Mouse (Mus musculus): Measurements from ENCODE around the gene B3galt6.

B3galt6 gene

DNA sequence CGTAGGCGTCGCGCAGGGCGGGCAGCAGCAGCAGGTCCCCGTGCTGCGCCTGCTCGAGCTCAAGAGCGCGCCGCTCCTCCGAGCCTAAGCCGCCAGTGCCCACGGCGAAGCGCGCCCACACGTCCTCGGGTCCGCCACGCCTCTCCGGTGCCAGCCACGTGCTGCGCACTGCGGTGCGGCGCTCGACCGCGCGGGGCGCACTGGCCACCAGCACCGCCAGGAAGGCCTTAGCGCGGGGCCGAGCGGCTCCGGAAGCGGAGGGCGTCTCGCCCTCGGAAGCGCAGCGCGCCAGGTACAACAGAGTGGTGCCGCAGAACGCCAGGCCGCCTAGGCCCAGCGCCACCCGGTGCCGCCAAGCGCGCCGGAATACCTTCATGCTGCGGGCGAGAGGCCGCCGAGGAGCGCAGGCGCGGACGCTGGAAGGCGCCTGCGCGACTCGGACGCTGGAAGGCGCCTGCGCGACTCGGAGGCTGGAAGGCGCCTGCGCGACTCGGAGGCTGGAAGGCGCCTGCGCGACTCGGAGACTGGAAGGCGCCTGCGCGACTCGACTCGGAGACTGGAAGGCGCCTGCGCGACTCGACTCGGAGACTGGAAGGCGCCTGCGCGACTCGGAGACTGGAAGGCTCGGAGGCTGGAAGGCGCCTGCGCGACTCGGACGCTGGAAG is at the start of gene B3galt6, which contains the start of gene Sdf4:
Gene B3galt6, minus strand, starts transcription at position 409 of the 665 bp plus-strand sequence.
Gene Sdf4, plus strand, starts transcription at position 632 of the 665 bp plus-strand sequence.
- DNase-seq (ENCODE audit: low spot score), result peak; percentile 83

DNA sequence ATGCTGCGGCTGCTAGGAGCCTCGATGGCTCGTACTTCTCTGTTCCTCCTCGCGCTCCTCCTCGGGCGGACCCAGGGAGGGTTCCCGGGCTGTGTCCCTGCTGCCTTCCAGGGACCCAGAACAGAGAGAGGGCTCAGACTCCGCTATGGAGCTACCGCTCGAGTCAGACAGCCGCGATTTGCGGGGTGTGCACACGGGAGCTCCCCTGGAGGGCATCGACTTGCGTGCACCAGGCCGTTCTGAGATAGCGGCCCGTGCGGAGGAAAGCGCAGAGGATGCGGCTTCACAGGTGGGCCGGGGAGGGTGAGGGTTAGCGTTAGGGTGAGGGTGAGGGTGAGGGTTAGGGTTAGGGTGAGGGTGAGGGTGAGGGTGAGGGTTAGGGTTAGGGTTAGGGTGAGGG is 42.5 kb upstream of the B3galt6 start:
- no peak for DNase-seq (ENCODE audit: low spot score)

DNA sequence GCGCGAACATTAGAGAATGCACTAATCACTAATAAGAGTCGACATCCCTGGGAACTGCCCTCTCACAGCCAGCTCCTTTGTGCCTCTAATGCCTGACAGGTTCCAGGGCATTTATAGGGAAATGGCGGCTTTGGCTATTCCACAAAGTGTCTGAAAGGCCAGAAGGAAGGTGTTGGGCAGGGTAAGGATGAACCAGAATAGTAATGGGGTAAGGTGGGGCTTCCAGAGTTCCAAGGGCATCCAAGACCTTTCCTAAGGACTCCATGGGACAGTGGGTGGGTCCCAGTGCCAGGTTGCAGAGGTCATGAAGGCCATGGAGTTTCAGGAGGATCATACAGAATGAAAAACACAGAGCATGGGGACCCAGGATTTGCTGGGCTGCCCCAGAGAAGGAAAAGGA is 41.9 kb upstream of the B3galt6 start:
- DNase-seq (ENCODE audit: low spot score), result no peak

GRCm38 (mm10) chr4:156033476-156034119 is 41.1 kb upstream of the B3galt6 start:
- DNase-seq (ENCODE audit: low spot score), result no peak

- DNase-seq (ENCODE audit: low spot score), result no peak
Measured at GRCm38 (mm10) chr4:156032856-156033255, 40.4 kb upstream of the B3galt6 start.

GRCm38 (mm10) chr4:156031593-156032391 is 39.3 kb upstream of the B3galt6 start:
- DNase-seq (ENCODE audit: low spot score), result peak; percentile 79

DNA sequence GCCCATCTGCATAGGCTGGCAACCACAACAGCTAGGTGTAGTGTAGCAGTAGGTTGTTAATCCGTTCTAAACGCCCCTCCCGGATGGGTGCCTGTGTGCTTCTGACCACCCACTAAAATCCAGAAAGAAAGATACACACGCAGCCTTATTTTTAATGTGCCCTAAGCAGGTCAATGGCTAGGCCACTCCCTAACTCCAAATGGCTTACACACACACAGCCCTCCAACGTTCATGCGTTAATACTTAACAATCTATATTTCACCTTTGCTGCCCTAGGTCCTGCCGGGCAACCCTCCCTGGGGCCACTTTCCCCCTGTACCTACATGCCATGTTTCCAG is 38.8 kb upstream of the B3galt6 start:
- DNase-seq (ENCODE audit: low spot score), result no peak

GRCm38 (mm10) chr4:156030651-156031118 is 38.2 kb upstream of the B3galt6 start:
- DNase-seq (ENCODE audit: low spot score), result no peak

DNA sequence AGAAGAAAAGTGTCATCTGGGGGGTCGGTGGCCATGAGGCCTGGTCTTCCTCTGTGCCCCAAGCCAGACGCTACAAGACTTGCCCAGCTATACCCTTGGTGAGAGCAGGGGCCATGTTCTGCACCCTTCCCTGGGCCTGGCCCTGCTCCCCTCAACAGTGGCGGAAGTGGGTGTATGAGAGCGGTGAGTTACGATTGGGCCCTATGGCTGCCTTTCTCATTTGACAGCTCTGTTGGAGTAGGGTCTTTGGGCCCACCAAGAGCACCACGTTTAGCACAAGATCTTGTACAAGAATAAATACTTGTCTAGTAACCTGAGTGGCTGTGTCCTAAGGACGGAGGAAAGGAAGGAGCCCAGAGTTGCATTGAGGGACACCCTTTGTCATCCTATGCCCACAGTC is 36.1 kb upstream of the B3galt6 start:
- DNase-seq (ENCODE audit: low spot score), result no peak

DNA sequence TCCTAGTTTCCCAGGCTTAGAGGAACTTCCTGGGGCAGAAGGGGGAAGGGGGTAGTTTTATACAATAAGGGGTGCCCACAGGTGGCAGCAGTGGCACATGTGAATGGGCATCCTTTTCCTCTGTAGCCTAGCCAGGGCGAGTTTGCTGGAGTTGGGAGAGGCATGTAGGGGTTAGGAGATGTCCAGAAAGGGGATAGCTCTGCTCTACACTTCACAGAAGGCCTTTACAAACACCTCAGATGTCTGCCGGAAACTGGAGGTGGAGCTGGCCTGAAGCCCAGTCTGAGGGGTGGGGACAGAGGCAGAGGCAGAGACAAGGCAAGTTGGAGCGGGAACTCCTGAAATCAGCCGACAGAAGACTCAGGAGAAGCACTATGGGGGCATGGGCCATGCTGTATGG is 33.6 kb upstream of the B3galt6 start, which contains the start of gene Tnfrsf18:
Gene Tnfrsf18, plus strand, starts transcription at position 152 of the 400 bp plus-strand sequence.
- no peak for DNase-seq (ENCODE audit: low spot score)

- no peak for DNase-seq (ENCODE audit: low spot score)
Measured at GRCm38 (mm10) chr4:156024184-156024583, 31.7 kb upstream of the B3galt6 start.

DNA sequence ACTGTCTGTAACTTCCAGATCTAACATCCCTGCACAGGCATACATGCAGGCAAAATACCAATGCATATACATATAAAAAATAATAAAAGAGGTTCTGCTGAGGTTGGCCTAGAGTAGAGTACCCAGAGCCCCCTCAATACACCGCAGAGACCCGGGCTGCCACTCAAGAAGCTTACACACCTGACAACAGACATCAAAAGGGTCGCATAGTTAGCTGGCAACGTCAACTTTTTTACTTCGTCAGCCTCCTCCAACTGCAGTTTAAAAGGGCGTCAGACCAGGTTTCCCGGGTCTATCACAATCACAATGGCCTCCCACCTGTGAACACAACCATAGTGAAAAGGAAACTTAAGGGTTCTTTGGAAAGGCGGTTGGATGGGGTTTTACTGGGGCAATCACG is 31.1 kb upstream of the B3galt6 start:
- no peak for DNase-seq (ENCODE audit: low spot score)

DNA sequence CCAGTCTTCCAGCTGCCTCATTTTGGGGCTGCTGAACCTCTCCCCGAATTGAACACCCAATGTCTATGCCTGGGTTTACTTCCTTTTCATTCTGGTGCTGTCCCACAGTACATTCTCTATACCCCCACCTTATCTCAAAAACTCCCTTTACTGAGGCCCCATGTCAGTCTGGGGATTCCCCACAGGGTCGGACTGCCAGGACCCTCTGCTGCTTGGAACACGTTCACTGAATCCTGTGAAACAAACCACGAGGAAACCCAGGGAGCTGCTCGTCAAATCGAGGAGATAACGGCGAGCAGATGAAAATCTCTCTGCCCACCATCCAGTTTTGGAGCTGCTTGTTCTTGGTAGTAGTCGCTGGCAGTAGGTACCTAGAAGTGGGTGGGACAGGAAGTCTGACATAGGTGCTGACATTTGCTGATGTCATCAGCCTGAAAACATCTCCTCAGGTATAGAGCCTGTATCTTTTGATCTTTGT is 29.5 kb upstream of the B3galt6 start:
- DNase-seq (ENCODE audit: low spot score), result no peak

DNA sequence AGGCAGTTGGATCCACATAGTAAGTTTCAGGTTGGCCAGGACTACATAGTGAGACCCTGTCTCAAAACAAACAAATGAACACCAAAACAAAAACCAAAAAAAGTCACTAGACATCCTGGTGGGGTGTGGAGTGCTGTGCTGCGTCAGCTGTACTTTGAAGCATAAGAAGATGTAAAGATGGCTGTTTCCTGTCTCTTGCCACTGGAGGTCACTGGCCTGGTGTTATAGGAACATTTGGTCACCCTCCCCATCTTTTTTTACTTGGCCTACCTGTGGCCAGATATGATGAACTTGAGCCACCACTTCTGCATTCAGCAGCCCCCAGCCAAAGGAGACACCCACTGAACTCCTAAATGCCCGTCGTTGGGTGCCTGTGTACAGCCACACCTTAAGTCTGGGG is 28.9 kb upstream of the B3galt6 start:
- no peak for DNase-seq (ENCODE audit: low spot score)

- DNase-seq (ENCODE audit: low spot score), result no peak
Measured at GRCm38 (mm10) chr4:156019771-156020170, 27.3 kb upstream of the B3galt6 start.

DNA sequence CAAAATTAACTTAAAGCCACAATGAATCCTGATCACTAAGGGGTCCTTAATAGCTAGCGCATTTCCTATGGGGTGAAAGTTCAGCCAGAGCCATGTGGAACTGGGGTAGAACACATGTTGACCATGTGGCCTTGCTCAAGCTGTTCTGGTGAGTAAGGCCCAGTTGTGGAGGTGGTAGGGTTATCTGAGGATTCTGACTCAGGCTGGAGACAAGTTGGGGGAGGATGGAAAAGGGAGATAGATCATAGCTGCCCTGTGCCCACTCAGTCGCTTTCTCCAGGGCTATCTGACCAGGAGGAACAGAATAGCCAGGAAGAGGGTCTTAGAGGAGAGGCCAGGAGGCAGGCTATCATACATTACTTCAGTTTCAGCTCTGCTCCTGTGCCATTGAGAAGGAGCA is 22.0 kb upstream of the B3galt6 start:
- DNase-seq (ENCODE audit: low spot score), result no peak

DNA sequence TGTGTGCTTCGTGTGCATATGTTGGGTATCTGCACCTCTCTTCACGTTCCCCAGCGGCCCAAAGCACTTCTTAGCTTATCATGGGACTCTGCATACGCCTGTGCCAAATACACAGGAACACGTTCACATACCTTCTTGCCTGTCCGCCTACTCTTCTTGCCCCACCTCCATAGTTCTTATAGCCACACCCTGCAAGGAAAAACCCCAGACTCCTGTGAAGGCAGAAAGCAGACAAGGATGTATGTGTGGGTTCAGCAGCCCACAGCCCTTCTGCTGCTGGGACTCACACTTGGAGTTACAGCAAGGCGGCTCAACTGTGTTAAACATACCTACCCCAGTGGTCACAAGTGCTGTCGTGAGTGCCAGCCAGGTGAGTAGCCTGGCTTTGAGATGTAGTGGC is 21.2 kb upstream of the B3galt6 start, which contains the start of gene Tnfrsf4:
Gene Tnfrsf4, plus strand, starts transcription at position 207 of the 400 bp plus-strand sequence.
- peak; percentile 39 for DNase-seq (ENCODE audit: low spot score)

- DNase-seq (ENCODE audit: low spot score), result no peak
Measured at GRCm38 (mm10) chr4:156008369-156008768, 15.9 kb upstream of the B3galt6 start.

DNA sequence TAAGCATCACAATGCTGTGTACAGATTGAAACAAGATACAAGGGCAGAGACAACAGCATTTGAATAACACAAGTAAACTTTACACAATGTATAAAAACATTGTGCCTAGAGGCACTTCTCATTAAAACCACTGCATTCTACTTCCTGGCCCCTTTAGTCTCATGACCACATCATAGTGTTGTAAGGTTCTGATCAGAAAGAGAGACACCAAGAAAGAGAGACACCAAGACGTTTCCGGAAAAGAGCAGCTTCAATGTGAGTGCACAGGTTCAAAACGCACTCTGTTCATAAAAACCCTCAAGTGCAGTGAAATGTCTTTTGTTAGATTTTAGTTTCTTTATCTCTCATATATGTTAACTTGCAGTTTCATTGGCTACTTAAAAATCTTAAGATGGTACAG is 11.7 kb upstream of the B3galt6 start:
- DNase-seq (ENCODE audit: low spot score), result no peak

DNA sequence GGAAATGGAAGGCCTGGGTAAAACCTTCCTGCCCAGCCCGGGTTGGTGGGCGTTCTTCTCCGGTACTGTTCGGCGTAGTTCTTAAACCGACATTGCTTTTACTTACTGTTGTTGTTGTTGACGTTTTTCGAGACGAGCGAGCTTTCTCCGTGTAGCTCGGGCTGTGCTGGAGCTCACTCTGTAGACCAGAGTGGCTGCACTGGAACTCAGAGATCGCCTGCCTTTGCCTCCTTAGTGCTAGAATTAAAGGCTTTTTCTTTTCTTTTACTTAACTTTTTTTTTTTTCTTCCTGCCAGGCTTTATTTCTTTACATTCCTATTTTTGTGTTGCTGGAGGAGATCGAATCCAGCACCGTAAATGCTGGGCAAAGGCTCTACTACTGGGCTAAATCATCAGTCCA is 1.2 kb upstream of the B3galt6 start:
- DNase-seq (ENCODE audit: low spot score), result no peak

DNA sequence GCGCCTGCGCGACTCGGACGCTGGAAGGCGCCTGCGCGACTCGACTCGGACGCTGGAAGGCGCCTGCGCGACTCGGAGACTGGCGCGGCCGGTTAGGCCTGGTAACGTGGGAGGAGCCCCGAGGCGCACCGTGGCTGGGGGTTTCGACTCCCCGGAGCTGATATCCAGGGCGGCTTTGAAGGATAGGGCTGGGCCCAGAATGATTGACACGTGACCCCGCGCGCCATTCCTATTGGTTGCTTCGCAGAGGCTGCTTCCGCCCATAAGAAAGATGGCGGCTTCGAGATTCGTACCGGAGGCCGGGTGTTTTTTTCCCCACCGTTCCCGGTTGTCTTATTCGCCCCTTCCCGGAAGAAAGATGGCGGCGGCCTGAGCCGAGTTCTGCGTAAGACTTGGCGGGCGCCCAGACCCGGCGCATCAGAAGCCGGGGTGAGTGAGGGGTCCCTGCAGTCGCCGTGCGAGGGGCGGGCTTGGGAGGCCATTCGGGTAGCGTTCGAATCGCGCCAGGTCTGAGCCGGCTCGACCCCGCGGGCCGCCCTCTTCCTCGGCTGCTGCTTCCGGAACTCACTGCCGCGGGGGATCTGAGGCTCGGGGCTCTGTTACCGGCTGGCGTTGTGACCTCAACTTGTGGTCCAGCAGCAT is 578 bp upstream of the B3galt6 start:
- peak; percentile 95 for DNase-seq (ENCODE audit: low spot score)

GRCm38 (mm10) chr4:155991908-155992230 is 580 bp downstream of the B3galt6 start:
- no peak for DNase-seq (ENCODE audit: low spot score)

Measured in left cerebral cortex, adult 11 months (tissue).